Mouse (Mus musculus): ENCODE results near the gene Slc25a43. TPM values are rescaled to one million over a fixed set of nuclear protein-coding genes. Genes with fewer than 3 reads are reported as not detected.

The Slc25a43 gene
- 1.0 and 1.1 TPM in 2 replicates for polyA plus RNA-seq (2015; fragmentation: Nextera tagmentation; extraction: Ambion mirVana)

DNA sequence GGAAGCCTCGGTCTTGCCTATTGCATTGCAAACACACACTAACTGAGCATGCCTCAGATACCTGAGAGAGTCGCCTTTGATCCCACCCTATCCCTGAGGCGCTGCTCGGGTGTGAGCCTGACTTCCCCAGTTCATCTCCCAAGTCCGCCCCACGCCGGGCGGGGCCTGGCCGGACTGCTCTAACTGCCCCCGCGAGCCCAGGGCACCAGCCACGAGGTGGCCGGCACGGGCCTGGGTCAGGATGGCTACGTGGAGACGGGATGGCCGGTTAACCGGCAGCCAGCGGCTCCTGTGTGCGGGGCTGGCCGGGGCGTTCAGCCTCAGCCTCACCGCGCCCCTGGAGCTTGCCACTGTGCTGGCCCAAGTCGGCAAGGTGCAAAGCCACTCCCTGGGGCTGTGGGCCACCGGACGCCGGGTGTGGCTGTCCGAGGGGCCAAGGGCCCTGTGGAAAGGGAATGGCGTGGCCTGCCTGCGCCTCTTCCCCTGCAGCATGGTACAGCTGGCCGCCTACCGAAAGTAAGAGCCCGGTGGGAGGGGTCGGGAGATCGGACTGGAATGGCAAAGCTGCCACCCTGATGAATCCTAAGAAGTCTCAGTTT is at the start of gene Slc25a43:
TSS of gene Slc25a43 (plus strand) at position 157 of the 599 bp plus-strand sequence.
- peak within 1 kb of the TSS; percentile 58 for H3K4me3 ChIP-seq (replicated peaks)
- WGBS (ENCODE audit: insufficient replicate concordance), result 22% methylated on average over 36 of the region's 36 CpGs
- H3K4me2 ChIP-seq, result peak within 1 kb of the TSS; percentile 74
- no peaks in the 10 kb centered on the region for H3K36me3 ChIP-seq
- no peaks in the 10 kb centered on the region for H3K9me3 ChIP-seq (replicated peaks)
- ATAC-seq (ENCODE audit: low read depth), result peak; percentile 41
- H3K27ac ChIP-seq, result no peak within 1 kb of the TSS
- H3K27me3 ChIP-seq, result no peaks in the 10 kb centered on the region
- H3K4me1 ChIP-seq (replicated peaks), result peaks cover 26% of the 10 kb centered on the region
- peak within 1 kb of the TSS; percentile 69 for H3K9ac ChIP-seq
- DNase-seq, result peak; percentile 5

DNA sequence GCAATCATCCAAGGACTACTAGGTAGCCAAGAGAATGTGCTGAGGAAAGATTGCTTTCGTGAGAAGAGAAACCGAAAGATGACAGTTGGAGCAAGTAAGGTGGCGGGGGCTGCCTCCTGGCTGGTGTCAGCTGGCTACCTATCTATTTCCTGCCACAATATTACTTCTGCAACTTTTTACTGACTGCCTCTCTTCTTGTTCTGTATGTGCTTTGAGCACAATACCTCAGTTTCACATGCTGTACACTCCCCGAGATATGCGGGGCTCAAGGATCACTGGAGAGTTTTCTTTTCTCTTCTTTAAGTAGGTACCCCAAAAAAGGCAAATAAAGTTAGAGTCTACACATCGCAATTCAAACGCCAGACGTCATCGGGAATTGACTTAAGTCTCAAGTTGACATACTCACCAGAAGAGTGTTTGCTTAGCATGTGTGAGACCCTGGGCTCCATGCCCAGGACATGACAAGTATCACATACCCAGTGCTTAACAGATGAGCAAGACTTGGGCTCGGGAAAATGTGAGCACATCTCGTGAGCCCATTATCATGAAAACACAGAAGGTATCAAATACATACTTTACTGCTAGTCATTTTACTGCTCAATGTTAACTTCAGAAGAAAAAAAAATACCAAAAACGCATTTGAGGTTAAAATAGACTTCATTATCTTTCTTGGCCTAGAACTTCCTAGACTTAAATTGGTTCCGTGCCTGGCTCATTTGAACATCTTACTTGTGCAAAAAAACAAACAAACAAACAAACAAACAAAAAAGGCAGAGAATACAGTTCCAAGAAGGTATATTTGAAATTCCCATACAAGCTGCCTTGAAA is 3.1 kb upstream of the Slc25a43 start:
- Histone ChIP-seq H3K36me3 (no peaks in the 10 kb centered on the region), H3K4me3 (replicated peaks) (no peak overlapping the region), H3K4me2 (peak overlapping the region; percentile 19; the same call in 1 of the 2 replicates), H3K9me3 (replicated peaks) (no peaks in the 10 kb centered on the region), H3K27ac (no peak overlapping the region), H3K27me3 (no peaks in the 10 kb centered on the region), H3K4me1 (replicated peaks) (peaks cover 26% of the 10 kb centered on the region), H3K9ac (no peak overlapping the region)
- ATAC-seq (ENCODE audit: low read depth) (no peak), DNase-seq (no peak)
- WGBS (ENCODE audit: insufficient replicate concordance), result 50% methylated on average over 13 of the region's 13 CpGs

DNA sequence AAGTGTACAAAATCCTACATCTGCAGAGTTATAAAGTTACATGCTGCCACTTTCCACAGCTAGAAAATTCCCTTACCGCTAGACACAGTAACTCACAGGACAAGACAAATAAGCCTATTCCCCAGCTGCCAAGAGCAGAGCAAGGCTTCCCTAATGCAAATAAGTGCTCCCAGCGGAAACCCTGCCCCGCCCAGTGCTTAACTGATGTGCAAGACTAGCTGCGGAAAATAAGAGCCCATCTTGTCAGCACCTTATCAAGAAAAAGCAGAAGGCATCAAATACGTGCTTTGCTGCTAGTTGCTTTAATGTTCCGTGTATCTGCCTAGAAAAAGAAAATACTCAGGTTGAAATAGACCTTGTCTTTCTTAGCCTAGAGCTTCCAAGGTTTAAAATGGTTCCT is 2.2 kb upstream of the Slc25a43 start:
- H3K9me3 ChIP-seq (replicated peaks), result no peaks in the 10 kb centered on the region
- ATAC-seq (ENCODE audit: low read depth), result peak; percentile 79
- H3K4me2 ChIP-seq, result 0 out of 2 replicates have a peak overlapping the region, but pooled peaks have one; percentile 14
- no peaks in the 10 kb centered on the region for H3K36me3 ChIP-seq
- peaks cover 26% of the 10 kb centered on the region for H3K4me1 ChIP-seq (replicated peaks)
- DNase-seq, result peak; percentile 38
- no peak overlapping the region for H3K9ac ChIP-seq
- no peak overlapping the region for H3K4me3 ChIP-seq (replicated peaks)
- no peaks in the 10 kb centered on the region for H3K27me3 ChIP-seq
- no peak overlapping the region for H3K27ac ChIP-seq
- WGBS (ENCODE audit: insufficient replicate concordance), result 17% methylated on average over 6 of the region's 6 CpGs

- no peaks in the 10 kb centered on the region for H3K9me3 ChIP-seq (replicated peaks)
- peaks cover 26% of the 10 kb centered on the region for H3K4me1 ChIP-seq (replicated peaks)
- no peak overlapping the region for H3K4me3 ChIP-seq (replicated peaks)
- H3K4me2 ChIP-seq, result peak overlapping the region; percentile 74; the same call in 1 of the 2 replicates
- 74% methylated on average over 5 of the region's 5 CpGs for WGBS (ENCODE audit: insufficient replicate concordance)
- no peak for ATAC-seq (ENCODE audit: low read depth)
- no peaks in the 10 kb centered on the region for H3K36me3 ChIP-seq
- H3K27me3 ChIP-seq, result no peaks in the 10 kb centered on the region
- no peak for DNase-seq
- no peak overlapping the region for H3K27ac ChIP-seq
- H3K9ac ChIP-seq, result no peak overlapping the region
Observed at GRCm38 (mm10) chrX:36742744-36743143, 715 bp upstream of the Slc25a43 start.

GRCm38 (mm10) chrX:36744735-36745134 is 1.3 kb downstream of the Slc25a43 start:
- Histone ChIP-seq H3K36me3 (no peaks in the 10 kb centered on the region), H3K9ac (no peak overlapping the region), H3K27me3 (no peaks in the 10 kb centered on the region), H3K27ac (no peak overlapping the region), H3K4me2 (no peak overlapping the region), H3K4me3 (replicated peaks) (no peak overlapping the region), H3K9me3 (replicated peaks) (no peaks in the 10 kb centered on the region), H3K4me1 (replicated peaks) (peaks cover 26% of the 10 kb centered on the region)
- ATAC-seq (ENCODE audit: low read depth) (no peak), DNase-seq (no peak)
- 30% methylated on average over 7 of the region's 7 CpGs for WGBS (ENCODE audit: insufficient replicate concordance)

- Histone ChIP-seq H3K9me3 (replicated peaks) (no peaks in the 10 kb centered on the region), H3K4me1 (replicated peaks) (peaks cover 23% of the 10 kb centered on the region), H3K4me3 (replicated peaks) (no peak overlapping the region), H3K27ac (no peak overlapping the region), H3K27me3 (no peaks in the 10 kb centered on the region), H3K36me3 (no peaks in the 10 kb centered on the region), H3K9ac (no peak overlapping the region), H3K4me2 (no peak overlapping the region)
- 69% methylated on average over 7 of the region's 7 CpGs for WGBS (ENCODE audit: insufficient replicate concordance)
- ATAC-seq (ENCODE audit: low read depth) (no peak), DNase-seq (no peak)
Observed at GRCm38 (mm10) chrX:36745333-36745732, 1.9 kb downstream of the Slc25a43 start.

GRCm38 (mm10) chrX:36746789-36747188 is 3.3 kb downstream of the Slc25a43 start:
- Histone ChIP-seq H3K36me3 (no peaks in the 10 kb centered on the region), H3K9ac (no peak overlapping the region), H3K9me3 (replicated peaks) (no peaks in the 10 kb centered on the region), H3K27me3 (no peaks in the 10 kb centered on the region), H3K4me1 (replicated peaks) (peaks cover 14% of the 10 kb centered on the region), H3K4me3 (replicated peaks) (no peak overlapping the region), H3K4me2 (no peak overlapping the region), H3K27ac (no peak overlapping the region)
- WGBS (ENCODE audit: insufficient replicate concordance), result 80% methylated on average over 8 of the region's 8 CpGs
- ATAC-seq (ENCODE audit: low read depth) (no peak), DNase-seq (no peak)

- Histone ChIP-seq H3K27ac (no peak overlapping the region), H3K4me3 (replicated peaks) (no peak overlapping the region), H3K36me3 (no peaks in the 10 kb centered on the region), H3K4me1 (replicated peaks) (peaks cover 5% of the 10 kb centered on the region; the same call in 1 of the 2 replicates), H3K9ac (no peak overlapping the region), H3K4me2 (no peak overlapping the region), H3K27me3 (no peaks in the 10 kb centered on the region), H3K9me3 (replicated peaks) (no peaks in the 10 kb centered on the region)
- no peak for ATAC-seq (ENCODE audit: low read depth)
- WGBS (ENCODE audit: insufficient replicate concordance), result 54% methylated on average over 3 of the region's 3 CpGs
- DNase-seq, result no peak
Observed at GRCm38 (mm10) chrX:36748573-36748972, 5.1 kb downstream of the Slc25a43 start.

DNA sequence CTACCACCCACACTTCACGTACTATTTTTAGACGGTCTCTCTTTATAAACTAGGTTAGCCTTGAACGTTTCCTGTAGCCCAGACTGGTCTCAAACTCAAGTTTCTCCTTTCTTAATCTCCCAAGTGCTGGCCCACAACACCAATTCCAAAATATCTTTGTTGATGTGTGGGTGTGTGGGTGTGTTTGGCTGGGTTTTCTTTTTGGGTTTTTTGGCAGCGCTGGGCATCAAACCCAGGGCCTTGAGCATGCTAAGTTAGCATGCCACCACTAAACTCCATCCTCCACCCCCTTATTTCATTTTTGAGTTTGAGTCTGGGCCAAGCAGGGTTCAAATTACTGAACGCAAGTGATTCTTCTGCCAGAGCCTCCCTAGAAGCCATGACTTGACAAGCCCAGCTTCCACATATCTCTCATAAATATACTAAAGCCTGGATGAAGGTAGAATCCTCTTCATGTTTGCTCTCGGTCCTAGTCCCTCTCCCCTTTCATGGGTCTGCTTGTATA is 5.9 kb downstream of the Slc25a43 start:
- H3K4me2 ChIP-seq, result no peak overlapping the region
- no peak overlapping the region for H3K9ac ChIP-seq
- no peak for DNase-seq
- WGBS (ENCODE audit: insufficient replicate concordance), result 57% methylated on average over 6 of the region's 6 CpGs
- ATAC-seq (ENCODE audit: low read depth), result no peak
- H3K4me1 ChIP-seq (replicated peaks), result no peaks in the 10 kb centered on the region
- H3K4me3 ChIP-seq (replicated peaks), result no peak overlapping the region
- H3K9me3 ChIP-seq (replicated peaks), result no peaks in the 10 kb centered on the region
- H3K36me3 ChIP-seq, result no peaks in the 10 kb centered on the region
- H3K27ac ChIP-seq, result no peak overlapping the region
- H3K27me3 ChIP-seq, result no peaks in the 10 kb centered on the region

DNA sequence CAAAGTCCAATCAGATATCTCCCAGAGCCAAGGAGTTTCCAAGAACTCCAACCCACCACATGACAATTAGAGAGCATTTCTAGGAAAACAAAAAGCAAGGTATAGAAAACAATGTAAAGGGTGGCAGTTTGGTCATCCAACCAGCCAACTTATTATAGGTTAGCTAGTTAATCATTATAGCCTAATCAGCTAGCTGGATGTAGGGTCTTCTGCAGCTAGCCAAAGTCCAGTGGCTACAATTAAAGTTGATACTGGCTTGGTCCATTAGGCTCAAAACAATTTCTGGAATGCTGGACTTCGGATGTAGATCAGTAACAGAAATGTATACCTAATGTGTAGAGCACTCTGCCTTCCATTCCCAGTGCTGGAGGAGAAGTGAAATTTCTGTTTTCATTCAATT is 7.1 kb downstream of the Slc25a43 start:
- H3K9me3 ChIP-seq (replicated peaks), result no peaks in the 10 kb centered on the region
- H3K36me3 ChIP-seq, result no peaks in the 10 kb centered on the region
- no peak overlapping the region for H3K27ac ChIP-seq
- H3K4me1 ChIP-seq (replicated peaks), result no peaks in the 10 kb centered on the region
- H3K4me3 ChIP-seq (replicated peaks), result no peak overlapping the region
- H3K4me2 ChIP-seq, result no peak overlapping the region
- no peaks in the 10 kb centered on the region for H3K27me3 ChIP-seq
- 54% methylated on average over 1 of the region's 1 CpGs for WGBS (ENCODE audit: insufficient replicate concordance)
- DNase-seq, result no peak
- no peak for ATAC-seq (ENCODE audit: low read depth)
- no peak overlapping the region for H3K9ac ChIP-seq

GRCm38 (mm10) chrX:36752586-36752985 is 9.1 kb downstream of the Slc25a43 start:
- Histone ChIP-seq H3K27ac (no peak overlapping the region), H3K4me2 (no peak overlapping the region), H3K9me3 (replicated peaks) (no peaks in the 10 kb centered on the region), H3K36me3 (no peaks in the 10 kb centered on the region), H3K9ac (no peak overlapping the region), H3K4me3 (replicated peaks) (no peak overlapping the region), H3K4me1 (replicated peaks) (no peaks in the 10 kb centered on the region), H3K27me3 (no peaks in the 10 kb centered on the region)
- ATAC-seq (ENCODE audit: low read depth) (no peak), DNase-seq (no peak)
- WGBS (ENCODE audit: insufficient replicate concordance), result 64% methylated on average over 3 of the region's 3 CpGs

Measured in liver, embryonic 13.5 days (tissue).